Mouse (Mus musculus) cerebellum, adult 2 months (tissue): ENCODE data around the gene Kdm2a.

Source experiments
- CTCF ChIP-seq: fragments of 200-500 bp; IDR thresholded peaks from 2 replicates; pipeline ENCODE4 v1.5.1; 2011; ENCODE audit warnings: low read depth, mild to moderate bottlenecking, control low read depth, low read length, moderate library complexity, borderline replicate concordance; ENCODE audit not compliant: insufficient read depth
- POLR2A ChIP-seq: fragments of 200-500 bp; IDR thresholded peaks from 2 replicates; pipeline ENCODE4 v1.6.1; 2011; ENCODE audit warnings: low read length, control low read depth, borderline replicate concordance; ENCODE audit not compliant: insufficient read depth

DNA sequence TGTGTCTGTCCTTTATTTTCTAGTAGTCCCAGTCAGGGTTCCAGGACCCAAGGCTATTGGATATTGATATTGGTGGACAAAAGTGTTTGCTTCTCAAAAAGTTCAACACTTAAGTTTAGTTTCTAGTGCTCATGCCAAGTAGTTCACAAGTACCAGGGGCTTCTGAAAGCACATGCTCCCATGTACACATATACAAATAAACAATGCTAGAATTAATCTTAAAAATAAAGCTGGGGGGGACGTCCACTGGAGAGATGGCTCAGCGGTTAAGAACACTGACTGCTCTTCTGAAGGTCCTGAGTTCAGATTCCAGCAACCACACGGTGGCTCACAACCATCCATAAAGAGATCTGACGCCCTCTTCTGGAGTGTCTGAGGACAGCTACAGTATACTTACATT is 13.1 kb downstream of the Kdm2a start:
- TF ChIP-seq POLR2A: no peak
- TF ChIP-seq CTCF: no peak
